Mouse (Mus musculus) B cell, adult 2 months (primary cell): ENCODE data around the gene Anp32e.
"Not testable (repeated sequence)": the region's sequence is repeated elsewhere in the genome, so short reads cannot be mapped to it uniquely, and the experiment has no call there.

ENCODE experiments used
- DNase-seq, 2 experiments: peaks; one replicate each; pipeline ENCODE4 v3.0.0; 2022

Gene Anp32e

DNA sequence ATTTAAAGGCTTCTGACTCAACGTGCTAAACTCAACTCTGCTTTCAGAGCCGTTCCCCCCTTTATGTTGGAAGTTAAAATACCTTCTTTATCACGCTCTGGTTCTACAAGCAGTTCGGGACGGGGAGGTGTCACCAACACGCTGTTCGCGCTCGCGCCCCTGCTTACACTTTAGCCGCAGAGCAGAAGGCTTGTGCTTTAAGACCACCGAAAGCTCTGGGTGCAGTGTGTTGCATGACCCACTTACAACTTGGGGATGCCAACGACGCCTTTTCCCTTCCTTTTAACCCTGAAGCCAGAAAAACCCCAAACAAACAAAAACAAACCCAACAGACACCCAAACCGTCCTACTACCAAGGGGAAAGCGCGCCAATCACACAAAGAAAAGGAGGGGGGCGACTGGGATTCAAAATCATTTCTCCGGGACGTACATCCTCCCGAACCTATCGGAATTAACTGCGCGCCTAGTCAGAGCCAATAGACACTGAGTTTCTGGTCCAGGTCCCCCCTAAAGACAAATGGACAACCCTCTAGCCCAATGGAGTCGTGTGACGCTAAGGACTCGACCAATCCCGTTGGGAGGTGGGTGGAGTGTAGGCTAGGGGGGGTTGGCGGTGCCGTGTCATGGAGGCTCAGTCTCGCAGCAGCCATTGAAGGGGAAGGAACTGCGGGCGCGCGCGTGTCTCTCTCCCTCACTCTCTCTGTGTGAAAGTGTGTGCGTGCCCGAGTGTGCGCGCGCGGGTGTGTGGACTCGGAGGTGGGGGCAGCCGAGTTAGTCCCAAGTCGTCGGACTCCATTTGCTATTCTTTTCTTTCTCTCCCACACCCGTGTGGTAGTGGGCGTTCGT is at the start of gene Anp32e:
Gene Anp32e, plus strand, starts transcription at position 589 of the 846 bp plus-strand sequence.
- peak; percentile 97 to 98 for DNase-seq

DNA sequence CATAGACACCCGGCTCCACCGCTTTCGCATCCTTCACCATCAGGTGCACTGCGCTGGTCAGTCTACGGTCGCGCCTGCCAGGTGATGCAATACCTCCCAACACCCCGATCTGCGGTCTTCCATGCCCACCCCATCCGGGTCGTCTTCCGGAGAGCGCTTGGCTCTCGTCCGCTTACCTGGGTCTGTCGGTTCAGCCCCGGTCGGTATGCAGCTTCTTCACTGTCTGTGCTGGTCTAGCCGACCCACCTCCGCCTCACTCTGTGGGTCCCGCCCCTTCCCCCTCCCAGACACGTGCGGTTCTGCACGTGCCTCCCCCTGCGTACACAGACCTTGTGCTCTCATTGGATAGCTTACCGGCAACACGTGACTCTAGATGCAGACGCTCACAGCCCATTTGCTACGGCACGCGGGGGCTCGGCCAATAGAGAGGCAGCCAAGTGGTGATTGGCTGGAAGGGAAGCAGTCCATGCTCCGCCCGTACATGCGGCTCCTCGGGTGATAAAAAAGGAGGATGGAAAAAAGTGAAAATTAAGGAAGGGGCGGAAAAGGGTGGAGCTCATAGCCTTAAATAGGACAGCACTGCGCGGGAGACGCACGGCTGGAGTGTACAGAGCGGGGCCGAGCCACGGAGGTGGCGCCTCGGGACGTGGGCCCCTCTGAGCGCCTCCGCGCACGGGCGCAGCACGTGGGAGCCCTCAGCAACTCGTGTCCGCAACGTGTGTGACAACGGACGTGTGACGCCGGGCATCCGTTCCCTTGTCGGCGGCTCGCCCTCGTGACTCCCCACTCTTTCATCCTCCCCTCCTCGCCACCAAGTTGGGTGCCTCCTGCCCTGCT is 46.8 kb upstream of the Anp32e start, which contains the start of gene Ciart:
Gene Ciart, minus strand, starts transcription at position 273 of the 837 bp plus-strand sequence.
- DNase-seq: peak; percentile 92 to 93

DNA sequence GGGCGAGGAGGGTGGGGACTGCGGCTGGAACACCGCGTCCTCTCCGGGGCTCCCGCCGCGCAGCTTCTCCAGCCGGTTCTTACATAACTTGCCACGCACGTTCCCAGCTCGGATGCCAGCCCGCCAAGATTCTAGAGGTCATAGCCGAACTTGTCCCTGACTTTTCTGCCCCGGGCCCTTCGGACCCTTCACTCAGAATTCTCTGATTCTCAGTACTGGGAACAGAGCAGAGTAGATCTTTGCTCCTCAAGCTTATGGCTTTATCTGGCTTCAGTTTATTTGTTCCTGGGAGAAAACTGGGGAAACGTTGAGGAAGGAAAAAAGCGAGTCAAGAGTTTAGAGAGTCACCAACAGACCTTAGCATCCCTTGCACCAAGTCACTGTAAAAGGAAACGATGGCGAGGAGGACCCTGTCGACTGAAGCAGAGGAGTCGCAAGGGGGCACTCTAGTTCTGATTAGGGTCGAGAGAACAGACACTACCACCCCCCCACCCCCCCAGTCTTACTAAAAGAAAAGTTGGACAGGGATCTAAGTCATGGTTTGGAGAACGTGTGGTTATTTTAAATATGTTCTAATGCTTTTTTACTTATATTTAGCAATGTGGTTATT is 46.1 kb upstream of the Anp32e start:
- DNase-seq: peak; percentile 71 to 77

DNA sequence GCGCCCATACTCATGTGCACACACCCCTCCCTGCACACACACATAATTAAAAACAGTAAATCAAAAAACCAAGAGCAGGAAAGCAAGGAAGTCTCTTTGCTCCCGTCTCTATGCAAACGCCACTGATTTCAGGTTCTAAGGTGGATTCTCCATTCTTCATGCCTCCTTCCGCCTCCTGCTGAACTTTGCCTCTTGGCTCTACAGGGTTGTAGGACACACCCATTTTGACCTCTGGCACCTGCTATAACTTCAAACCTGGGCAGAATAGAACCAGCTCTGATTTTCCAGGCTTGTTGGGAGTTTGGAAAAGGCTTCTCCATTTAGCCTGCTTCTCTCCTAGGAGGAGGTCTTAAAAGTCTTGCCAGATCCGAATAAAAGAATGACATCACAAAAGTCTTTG is 44.6 kb upstream of the Anp32e start:
- DNase-seq: no peak

DNA sequence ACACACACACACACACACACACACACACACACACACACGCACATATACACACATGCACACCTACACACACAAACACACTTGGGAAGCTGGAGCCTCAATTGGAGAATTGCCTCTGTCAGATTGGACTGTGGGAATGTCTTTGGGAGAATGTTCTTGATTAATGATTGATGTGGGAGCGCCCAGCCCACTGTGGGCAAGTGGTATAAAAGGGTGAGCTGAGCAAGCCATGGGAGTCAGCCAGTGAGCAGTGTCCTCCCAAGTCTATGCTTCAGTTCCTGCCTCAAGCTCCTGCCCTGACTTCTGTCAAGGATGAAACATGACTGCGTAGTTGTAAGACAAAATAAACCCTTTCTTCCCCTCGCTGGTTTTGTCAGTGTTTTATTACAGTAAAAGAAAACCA is 41.5 kb upstream of the Anp32e start:
- no peak for DNase-seq

DNA sequence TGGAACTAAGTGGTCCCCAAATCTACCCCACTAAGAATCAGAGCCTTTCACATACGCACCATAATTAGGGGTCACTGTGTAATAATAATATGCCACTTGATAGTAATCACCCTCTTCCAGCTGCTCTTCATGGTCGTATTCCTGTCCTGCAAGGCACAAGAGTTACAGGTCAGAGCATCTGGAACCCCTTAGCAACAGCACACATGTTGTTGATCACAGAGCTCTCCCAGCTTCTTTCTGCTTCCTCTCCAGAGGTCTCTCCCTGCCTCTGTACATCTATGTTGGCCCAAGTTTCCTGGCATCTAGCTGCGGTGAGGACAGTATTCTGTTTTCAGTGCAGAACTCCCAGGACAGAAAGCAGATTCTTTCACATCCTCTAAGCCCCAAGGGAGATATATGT is 39.4 kb upstream of the Anp32e start:
- DNase-seq: no peak

DNA sequence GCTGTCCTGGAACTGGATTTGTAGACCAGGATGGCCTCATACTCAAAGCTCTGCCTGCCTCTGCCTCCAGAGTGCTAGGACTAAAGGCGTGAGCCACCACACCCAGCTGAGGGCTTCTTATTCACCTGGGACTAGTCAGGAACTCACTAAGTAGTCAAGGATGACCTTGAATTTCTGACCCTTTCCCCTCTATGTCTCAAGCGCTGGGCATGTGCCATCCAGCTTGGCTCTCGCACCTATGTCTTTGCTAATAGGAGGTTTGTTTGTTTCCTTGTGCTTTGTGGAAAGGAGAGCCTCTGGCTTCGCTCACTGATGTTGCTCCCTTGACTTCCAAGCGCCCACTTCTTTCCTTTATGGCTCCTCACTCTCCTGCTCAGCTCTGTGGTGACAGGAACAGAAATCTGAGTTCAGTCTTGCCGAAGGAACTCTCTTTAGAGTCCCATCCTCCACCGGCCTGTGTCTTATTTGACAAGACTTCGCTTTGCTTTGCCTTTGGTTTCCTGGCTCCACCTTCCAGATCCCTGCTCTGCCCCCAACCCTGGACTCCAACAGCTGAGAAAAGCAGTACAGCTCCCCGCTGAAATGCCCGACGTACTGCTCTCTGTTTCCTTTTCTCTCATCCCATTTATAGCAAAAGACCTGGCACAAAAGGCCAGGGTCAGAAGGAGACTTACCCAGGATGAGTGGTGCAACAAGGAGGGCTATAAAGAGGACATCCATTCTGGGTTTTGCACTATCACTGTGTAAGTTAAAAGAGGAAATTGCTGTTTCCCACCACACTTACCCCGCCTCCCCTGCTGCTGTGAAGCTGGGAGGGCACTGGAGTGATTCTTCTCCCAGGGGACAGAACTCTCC is 37.6 kb upstream of the Anp32e start, which contains the start of gene BC028528:
Gene BC028528, minus strand, starts transcription at position 795 of the 855 bp plus-strand sequence.
- peak; percentile 79 to 84 for DNase-seq

DNA sequence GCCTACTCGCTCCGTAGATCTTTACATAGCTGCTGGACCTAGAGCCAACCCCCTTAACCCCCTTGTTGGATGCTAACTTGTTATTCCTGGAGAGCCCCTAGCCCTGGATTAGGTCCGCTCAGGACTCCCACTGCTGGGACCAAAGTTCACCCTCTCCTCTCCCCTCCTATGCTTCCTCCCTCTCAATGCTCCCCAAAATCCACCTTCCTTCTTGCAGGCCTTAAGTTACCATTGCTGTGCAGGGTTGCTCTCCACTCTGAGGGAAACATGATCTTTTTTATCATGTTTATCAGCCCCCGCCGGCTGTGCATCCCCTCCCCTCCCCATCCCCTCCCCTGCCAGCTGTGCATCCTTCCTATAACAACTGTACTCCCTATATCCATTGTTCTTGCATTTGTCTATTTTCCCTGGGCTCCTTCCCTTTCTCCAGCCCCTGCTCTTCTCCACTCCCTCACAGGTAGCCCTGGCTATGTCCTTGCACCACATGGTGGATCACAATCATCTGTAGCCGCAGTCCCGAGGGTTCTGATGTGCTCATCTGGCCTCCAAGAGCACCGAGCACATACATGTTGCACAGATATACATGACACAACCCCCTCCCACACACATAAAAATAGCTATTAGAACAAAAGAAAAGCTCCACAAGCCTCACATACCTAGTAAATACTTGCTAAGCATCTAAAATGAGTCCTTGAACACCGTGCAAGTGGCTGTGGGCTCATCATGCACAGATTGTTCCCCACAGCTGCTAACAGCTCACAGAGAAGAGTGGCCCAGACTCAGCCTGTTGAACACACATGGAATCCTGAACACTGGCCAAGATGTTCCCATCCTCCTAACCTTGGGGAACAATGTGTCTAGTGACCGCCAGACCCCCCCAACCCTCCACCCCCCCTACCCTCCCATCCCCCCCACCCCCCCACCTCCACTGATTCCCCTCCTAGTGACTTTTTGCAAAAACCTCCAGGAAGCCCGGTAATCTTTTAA is 36.7 kb upstream of the Anp32e start:
- no peak for DNase-seq

DNA sequence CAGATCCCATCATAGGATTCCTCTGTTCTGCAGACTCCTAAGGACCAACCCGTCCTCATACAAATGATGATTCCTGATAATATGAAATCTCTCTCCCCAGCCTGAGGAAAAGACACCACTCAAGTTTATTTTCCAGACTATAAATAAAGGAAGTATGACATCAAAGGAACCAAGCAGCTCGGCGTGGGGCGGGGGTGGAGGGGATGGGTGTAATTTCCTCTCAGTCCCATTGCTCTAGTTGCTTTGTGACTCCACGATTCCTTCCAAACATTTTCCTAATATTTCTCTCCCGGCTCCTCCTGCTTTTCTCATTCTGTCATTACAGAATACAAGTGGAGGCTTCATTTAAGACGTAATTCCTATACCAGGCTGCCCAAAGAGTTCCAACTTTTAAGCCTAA is 35.9 kb upstream of the Anp32e start:
- DNase-seq: no peak

DNA sequence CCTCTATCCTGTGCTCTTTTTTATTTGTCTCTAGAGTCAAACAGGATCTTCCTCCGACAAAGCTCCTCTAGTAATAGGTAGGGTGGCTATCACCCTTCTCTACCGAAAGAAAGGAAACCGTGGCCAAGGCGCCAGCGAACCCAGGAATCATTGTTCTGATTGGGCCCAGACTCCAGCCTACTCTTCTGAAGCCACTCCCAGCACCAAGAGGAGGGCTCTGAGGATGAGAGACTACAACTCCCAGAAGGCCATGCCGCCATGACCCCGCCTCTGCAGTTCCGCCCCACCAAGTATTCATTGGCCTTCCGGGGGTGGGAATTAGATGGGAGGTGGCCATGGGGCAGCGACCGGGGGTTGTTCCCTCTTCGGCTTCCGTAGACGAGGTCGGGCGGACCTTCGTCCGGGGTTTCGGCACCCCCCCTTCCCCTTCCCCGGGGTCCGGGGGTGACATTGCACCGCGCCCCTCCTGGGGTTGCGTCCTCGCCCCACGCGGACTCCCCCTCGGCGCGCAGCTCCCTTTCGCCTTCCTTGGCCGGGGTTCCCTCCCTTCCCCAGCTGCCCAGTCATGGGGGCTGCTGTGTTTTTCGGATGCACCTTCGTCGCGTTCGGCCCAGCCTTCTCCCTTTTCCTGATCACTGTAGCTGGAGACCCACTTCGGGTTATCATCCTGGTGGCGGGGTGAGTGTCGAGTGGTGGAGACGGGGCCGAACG is 35.3 kb upstream of the Anp32e start, which contains the start of gene Aph1a:
Gene Aph1a, plus strand, starts transcription at position 364 of the 711 bp plus-strand sequence.
- DNase-seq: peak; percentile 94 to 96

DNA sequence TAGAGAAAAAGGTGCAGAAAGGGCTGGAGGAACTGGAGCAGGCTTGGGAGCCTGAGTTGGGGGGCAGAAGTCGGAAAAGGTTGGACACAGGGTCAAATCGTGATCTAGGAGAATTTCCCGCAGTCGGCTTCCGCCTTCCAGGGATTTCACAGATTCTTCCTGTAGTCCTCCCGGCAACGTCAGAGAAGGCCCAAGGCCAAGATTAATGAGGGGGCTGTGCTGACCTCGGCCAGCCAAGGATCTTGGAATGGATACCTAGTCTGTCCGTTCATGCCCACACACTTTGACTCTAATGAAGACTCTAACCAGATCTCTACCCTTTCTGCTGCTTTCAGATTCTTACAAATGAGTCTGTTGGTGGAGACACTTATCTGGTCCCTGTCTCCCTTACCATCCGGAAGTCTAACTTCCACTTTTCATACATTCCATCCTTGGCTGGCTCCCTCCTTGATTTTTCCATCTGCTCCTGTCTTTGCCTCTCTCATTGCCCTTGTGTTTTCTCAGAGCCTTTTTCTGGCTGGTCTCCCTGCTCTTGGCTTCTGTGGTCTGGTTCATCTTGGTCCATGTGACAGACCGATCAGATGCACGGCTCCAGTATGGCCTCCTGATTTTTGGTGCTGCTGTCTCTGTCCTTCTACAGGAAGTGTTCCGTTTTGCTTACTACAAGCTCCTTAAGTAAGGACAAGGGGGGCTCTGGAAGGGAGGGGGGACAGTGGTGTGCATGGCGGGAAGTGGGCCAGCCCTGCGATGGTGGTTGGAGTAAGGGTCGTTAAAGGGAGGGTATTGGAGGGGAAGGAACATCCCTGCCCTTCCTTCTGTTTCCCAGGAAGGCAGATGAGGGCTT is 34.5 kb upstream of the Anp32e start:
- DNase-seq: no peak

DNA sequence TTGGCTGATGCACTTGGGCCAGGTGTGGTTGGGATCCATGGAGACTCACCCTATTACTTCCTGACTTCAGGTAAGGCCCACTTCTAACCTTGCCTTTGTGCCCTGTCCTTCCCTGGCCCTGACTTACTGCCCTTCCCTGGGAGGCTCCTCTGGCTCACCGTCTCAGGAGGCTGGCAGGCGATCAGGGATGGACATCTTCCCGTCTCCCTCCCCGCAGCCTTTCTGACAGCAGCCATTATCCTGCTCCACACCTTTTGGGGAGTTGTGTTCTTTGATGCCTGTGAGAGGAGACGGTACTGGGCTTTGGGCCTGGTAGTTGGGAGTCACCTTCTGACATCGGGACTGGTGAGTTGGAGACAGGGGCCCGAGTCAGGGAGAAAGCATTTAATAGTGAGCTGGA is 33.5 kb upstream of the Anp32e start:
- DNase-seq: not testable (repeated sequence)

DNA sequence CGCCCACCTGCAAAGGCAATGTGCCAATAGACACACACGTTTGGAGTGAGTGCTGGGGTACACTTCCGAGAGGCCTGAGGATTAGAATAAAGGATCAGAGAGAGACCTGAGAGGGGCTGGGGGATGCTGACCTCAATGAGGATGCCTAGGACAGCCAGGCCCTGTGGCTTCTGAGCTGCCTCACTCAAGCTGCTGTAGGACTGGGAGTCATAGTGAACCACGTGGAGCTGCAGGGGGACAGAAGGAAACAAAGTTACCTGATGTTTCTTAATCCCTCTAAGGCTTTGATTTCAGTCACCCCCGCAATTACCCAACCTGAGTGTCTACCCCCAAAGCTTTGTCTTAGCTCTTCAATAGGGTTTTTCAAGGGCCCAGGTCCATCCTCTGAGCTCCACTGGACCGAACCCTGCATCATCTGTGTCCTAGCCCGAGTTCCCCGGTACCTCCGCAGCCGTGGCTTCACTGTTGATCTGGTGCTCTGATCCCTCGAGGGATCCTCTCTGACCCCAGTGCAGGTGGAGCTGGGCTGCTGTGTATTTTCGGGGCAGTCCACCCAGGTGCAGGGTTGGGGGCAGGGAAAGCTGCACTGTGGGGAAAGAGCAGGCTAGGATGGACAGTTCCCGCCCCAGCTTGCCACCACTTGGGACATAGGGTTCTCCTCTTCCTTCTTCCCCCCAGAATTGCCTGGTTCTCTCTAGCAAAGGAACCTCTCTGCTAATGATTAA is 29.1 kb upstream of the Anp32e start:
- no peak for DNase-seq

DNA sequence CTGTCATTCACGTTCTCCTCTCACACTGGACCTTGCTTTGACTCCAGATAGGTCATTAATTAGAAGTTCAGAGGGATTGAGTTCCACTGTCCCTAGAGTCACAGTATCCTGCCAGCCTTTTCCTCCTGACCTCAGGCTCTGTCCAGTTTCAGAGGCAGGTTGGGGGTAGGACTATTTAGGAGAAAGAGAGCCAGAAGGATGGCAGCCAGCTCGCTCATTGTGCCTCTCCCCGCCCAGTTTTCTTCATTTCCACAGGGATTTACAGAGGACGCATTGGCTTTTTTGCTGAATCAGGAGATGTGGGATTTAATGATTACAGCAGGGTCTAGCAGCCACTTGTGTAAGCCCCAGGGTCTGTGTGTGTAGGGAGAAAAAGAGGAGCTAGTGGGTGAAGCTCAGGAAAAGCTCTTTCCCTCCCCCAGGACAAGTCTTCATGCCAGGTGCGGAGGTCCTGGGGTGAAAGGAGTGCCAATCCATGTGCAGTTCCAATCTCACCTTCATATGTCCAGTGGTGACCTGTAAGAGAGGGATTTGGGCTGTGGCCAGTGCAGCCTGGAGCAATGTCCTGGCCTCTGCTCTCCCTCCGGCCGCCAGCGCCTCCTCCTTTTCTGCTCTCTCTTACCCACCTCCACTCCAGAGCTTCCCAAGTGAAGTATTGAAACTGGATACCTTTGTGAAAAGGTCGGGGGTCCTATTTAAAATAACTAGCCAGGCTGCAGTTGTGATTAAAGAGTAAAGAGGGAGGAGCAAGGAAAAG is 27.3 kb upstream of the Anp32e start:
- no peak for DNase-seq

DNA sequence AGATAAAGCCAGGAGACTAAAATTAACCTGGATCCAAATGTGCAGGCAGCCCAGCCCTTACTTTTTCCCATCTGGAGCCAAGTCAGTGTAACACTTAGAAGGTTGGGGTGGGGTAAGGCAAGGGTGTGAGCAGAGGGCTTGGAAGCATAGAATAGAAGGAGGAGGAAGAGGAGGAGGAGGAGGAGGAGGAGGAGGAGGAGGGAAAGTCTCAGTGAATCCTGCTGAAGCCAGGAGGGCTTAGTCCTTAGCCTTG is 26.7 kb upstream of the Anp32e start:
- DNase-seq: no peak

DNA sequence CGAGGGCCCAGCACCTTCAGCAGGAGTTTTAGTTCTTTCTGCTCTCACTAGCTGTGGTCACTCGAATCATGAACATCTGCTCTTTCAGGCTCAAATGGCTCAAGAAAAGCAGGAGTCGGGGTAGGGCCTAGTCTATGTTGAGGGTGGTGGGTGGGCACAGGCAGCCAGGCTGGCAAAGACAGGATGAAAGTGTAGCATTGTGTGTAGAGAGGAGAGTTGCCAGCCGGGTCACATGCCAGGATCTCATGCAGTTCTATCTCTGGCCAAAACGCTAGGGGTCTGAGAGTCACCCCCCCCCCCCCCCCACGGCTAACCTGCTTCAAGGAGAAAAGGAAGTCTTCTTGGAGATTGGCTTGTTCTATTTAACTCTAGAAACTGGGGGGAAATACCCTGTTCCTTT is 26.4 kb upstream of the Anp32e start:
- no peak for DNase-seq

DNA sequence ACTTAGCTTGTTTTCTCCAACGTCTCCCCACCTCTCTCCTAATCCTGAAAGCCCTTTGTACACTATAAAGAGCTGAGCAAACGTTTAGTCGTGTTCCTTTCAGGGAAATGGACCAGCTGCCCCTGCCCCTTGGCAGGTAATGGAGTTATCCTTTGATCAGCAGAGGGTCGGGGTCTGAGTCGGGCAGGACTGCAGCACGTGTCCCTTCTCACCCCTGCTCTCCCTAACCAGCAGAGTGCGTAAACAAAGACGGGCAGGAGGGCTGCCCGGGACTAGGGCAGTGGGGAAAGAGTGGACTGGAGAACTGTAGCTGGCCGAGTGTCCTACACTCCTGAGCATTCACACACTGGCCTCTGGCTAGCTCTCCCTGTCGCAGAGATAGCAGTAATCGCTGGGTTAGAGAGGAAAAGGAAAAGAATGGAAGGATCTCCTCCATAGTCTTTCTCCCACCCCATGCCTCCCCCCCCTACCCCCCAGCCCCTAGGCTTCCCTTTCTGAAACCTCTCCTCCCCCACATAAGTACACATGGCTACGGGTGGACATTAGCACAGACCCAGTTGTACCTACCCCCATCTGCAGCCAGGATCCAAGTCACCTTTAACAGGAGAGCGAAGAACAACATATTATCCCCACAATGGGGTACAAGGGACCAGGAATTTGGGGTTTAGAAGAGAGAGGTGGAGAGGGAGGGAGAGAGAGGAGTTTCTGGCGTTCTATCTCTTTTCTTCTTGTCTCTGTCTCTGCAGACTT is 25.1 kb upstream of the Anp32e start:
- no peak for DNase-seq
